Mouse (Mus musculus) right cerebral cortex, postnatal 10 days (tissue): ENCODE data around the gene Dlg2.
A peak's percentile ranks its signal among the peaks of the same experiment; 100 is the strongest.

Experiments
- DNase-seq, 2 experiments: peaks; one replicate each; pipeline ENCODE4 v3.0.0; 2021; ENCODE audit warnings: low spot score in 2 of 2

The Dlg2 gene

GRCm38 (mm10) chr7:90539481-90540402, 63.3 kb downstream of the Dlg2 start:
- peak; percentile 26 to 37 for DNase-seq

DNA sequence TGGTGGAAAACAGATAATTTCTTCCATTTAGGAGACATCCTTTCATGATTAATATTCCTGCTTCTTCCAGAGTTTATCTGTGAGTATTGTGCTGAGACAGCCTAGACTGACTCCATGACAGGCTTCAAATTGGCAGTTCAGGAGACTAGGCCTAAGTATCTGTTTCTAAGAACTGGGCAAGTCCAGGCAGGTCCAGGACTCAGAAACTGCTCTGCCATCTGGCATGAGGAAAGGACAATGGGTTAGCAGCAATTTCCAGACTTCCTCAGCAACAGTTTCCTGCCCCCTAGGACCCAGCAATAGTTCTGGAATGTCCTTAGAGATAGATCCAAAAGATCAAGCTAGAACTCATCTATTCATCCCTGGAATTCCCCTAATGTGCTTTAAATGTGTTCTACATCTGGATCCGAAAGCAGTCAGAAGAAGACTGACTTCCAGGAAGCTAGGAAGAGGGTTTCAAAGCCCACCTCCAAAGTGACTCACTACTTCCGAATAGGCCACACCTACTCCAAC, 64.4 kb downstream of the Dlg2 start:
- no peak for DNase-seq

GRCm38 (mm10) chr7:90553399-90553798, 76.9 kb downstream of the Dlg2 start:
- no peak for DNase-seq

DNA sequence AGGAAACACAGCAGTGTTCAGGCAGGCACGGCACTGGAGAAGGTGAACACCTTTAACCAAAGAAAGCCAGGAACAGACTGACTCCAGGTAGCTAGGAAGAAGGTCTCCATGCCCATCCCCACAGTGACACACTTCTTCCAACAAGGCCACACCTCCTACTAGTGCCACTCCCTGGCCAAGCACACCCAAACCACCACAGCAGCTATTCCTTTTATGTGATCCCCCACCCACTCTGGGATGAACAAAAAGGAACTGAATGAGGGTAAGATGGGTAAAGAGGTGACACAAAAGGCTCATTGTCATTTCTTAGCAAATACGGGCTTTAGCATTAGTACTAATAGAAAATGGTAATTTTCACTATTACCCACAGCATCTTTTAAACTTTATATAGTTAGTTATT, 77.9 kb downstream of the Dlg2 start:
- DNase-seq = no peak

- no peak for DNase-seq
These were observed 92.7 kb downstream of the Dlg2 start for GRCm38 (mm10) chr7:90569130-90569529.

DNA sequence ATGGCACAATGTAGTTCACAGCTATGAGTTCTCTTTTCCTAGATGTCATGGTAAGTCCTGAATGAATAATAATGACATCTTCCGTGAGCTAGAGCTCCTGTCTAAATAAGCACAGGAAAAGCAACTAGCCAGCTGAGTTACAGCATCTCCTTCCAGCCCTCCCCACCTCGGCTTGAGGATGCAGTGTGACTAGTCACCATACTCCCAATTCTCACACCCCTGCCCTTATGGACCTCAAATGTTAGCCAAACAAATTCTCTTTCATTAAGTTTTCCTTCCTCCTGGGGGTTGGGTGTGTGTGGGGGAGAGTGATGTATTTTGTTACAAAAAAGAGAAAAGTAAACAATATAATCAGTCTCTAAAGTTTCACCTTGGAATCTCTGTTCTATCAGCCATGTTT, 111.3 kb downstream of the Dlg2 start:
- no peak for DNase-seq

GRCm38 (mm10) chr7:90588318-90588717, 111.8 kb downstream of the Dlg2 start:
- no peak for DNase-seq

- DNase-seq = no peak
These were observed 133.3 kb downstream of the Dlg2 start for GRCm38 (mm10) chr7:90609764-90610163.

GRCm38 (mm10) chr7:90630546-90630945, 154.1 kb downstream of the Dlg2 start:
- DNase-seq = no peak

DNA sequence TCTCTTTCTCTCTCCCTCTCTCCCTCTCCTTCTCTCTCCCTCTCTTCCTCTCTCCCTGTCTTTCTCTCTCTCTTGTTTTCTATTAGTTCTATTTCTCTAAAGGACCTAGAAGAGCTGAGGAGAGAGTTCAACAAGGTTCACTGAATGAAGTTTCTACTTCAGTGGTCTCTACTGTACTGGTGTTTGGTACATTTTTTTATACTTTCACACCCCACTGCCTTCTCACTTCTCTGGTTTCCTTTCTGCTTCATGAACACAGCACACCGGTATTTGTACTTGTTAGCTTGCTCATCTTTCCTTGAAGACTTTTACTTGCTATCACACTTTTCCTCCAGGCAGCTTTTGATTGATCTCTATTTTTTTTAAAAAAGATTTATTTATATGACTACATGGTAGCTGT, 173.0 kb downstream of the Dlg2 start:
- no peak for DNase-seq

DNA sequence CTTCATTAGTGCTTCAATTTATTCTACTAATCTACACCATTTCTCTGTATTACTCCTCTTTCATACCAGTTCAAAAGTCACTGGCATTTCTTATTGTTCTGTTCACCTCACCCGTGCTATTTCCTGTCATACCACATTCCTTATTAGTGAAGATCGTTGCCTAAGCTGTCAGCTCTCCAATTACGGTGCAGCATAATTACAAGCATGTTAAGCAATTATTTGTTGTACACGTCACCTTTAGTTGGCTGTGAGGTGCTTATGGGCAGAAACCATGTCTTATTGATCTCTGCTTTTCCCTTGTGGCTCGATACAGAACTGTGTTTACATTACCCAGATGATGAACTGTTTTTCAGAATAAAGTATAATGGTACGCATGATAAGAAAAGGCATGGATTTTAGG, 174.7 kb downstream of the Dlg2 start:
- DNase-seq = no peak

DNA sequence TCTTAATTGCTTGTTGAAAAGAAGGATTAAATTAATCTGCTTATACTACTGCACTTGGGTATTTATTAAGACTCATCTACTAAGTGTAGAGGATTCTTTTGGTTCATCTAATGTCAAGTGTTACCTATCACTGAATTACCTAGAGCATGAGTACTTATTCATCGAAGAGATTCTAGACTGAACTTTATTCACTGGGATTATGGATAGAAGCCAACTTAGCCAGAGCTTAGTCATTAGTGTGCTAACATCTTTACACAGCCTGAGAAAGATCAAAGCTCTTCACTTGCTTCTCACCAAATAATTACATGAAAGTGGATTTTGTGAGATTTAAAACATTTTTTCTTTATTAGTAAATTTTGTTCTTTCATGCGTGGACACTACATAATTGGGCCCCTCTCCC, 175.1 kb downstream of the Dlg2 start:
- DNase-seq = no peak

GRCm38 (mm10) chr7:90658593-90658992, 182.1 kb downstream of the Dlg2 start:
- no peak for DNase-seq

DNA sequence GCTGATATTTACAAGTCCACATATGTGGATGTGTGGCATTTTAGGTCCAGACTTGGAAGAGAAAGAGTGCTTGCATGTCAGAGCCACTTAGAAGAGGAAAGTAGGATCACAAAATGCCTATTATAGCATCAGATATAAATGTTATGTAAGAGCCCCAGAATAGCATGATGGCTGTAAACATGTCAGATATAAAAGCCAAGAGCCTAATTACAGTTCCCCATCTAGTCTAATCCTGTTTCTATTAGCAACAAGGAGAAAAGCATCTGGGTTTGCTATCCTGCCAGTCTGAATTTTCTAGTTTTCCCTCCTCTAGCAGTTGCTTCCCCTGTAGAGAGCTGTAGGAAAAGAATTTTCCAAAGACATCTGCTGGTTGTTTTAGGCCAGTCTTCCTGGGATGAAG, 217.6 kb downstream of the Dlg2 start:
- DNase-seq = peak in 1 of 2 experiments; percentile 57

DNA sequence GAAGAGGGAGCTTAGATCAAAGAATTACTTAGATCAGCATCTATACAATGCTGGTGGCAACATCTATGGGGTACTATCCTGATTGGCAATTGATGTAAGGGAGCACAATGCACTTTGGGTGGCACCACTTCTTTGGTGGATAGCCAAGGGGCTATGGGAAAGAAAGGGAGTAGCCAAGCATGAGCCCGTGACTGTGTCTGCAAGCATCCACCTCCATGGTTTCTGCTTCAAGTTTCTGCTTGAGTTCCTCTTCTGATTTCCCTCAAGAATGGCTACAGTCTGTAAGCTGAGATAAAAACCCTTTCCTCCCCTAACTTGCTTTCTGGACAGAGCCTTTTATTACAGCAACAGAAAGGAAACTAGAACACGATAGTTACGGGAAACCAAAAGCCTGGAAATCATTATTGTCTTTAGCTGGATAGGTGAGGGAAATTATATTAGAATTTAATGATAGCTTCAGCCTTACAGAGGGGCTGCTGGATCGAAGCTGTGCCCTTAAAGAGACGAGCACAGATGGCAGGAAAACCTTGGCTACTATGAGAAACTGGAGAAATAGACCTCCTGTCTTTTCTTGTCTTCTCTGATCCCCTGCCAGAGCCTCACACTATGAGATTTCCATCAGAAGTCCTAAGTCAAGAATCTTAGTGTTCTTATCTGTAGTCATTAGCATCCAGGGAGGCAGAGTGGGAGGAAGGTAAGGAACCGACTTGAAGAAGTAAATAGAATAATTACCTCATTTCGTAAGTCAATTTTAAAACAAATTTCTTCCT, 219.9 kb downstream of the Dlg2 start:
- DNase-seq = no peak

- DNase-seq = no peak
These were observed 226.8 kb downstream of the Dlg2 start for GRCm38 (mm10) chr7:90703163-90703852.

GRCm38 (mm10) chr7:90703951-90704350, 227.5 kb downstream of the Dlg2 start:
- no peak for DNase-seq

DNA sequence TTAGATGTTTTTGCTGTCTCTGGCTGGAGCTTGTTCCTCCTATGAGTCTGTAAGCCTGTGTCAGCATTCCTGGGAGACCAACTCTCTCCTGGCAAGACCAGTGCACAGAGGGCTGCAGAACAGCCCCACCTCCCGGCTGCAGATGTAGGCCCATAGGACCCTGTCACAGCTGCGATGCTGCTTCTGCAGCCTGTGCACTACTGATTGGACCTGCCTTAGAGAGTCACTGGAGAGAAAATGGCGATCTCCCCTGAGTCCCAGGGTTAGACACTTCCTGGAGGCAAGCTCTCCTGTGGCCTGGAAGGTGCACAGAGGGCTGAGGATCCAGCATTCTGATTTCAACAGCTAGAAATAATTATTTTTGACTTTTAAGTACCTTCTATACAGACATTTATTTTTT, 257.6 kb downstream of the Dlg2 start:
- no peak for DNase-seq

- DNase-seq = no peak
These were observed 259.9 kb downstream of the Dlg2 start for GRCm38 (mm10) chr7:90736369-90736768.

- no peak for DNase-seq
These were observed 272.2 kb downstream of the Dlg2 start for GRCm38 (mm10) chr7:90748636-90749035.

DNA sequence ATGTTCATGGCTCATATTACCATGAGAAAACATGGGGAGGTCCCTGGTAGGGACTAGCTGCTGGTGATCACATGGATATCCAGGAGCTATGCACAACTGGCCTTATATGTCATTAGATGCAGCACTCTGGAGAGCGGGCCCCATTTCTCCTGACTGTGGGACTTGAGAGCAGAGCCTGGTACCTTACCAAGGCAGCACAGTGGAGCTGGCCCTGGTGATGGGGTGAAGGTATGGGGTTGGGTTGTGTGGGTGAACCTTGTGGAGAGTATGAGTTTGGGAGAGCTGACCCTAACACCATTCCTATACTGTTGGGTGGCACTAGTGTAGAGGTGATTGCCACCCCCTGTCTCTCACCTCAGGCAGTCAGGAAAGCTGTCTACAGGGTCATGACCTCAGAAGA, 311.5 kb downstream of the Dlg2 start:
- no peak for DNase-seq

- no peak for DNase-seq
These were observed 315.1 kb downstream of the Dlg2 start for GRCm38 (mm10) chr7:90791522-90791921.
